Mouse (Mus musculus): ENCODE data around the gene Stat5b. TPM values are rescaled to one million over a fixed set of nuclear protein-coding genes. Genes with fewer than 3 reads are reported as not detected.

The Stat5b gene
- polyA plus RNA-seq, 1 experiment from 2014 or later: 14.9 TPM

DNA sequence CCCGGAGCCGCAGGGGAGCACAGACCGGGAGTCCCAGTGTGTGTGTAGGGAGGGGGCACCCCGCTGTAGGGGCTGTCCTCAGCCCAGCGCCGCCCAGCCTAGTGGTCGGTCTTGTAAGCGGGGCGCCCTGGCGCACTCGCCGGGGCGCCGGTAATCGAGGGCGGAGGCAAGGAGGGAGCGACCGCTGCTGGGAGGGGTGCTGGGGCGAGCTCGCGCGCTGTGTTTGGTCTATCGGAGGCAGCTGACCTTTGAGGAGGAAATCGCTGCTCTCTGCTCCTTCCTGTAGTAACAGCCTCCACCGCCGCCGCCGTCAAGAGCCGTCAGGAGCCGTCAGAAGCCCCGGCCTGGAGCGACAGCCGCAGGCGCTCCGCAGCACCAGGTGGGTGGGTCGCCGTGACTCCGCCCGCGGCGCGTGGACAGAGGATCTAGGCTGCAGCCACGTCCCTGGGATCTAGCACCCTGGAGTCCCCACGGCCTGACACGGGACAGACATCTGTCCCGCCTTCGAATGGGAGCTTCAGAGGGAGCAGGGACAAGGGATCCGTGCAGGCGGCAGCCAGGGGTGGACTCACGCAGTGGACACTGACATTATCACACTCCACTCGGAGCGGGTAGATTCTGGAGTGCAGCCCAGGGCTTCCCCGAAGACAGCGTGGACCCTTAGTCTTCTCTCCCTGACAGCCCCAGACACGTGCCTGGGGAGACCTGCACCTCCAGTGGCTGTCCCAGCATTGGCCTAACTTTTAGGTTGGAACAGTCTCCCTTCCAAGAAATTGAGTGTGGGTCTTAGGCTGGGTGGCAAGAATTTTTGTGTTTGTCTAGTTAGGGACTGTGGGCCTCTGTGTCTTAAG is 9.9 kb upstream of the Stat5b start:
- H3K27ac ChIP-seq (replicated peaks): peak overlapping the region; percentile 62

DNA sequence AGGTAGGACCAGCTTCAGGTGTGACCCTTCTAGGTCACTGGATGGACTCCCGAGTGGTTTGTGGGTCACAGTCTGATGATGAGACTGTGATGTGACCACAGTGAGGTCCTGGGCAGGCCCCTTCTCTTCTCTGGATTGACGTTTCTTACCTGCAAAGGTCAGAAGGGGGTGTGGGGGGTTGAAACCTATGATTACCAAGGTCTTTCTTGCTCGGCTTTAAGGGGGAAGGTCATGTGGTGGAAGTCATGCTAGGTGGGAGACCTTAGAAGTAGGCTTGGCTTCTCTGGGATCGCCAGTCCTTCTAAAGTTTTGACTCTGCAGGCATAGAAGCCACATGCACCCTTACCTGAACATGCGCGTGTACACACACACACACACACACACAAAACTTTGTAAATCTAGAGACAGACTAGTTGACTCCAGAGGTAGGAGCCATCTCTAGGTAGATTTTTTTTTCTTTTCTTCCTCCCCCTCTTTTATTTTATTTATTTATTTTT is 9.1 kb upstream of the Stat5b start:
- peak overlapping the region; percentile 59 for H3K4me3 ChIP-seq
- no peak for DNase-seq (ENCODE audit: low spot score)
- H3K36me3 ChIP-seq (replicated peaks): no peaks in the 10 kb centered on the region
- no peaks in the 10 kb centered on the region for H3K9me3 ChIP-seq
- H3K4me1 ChIP-seq: peaks cover 30% of the 10 kb centered on the region
- WGBS: 45% methylated on average over 6 of the region's 6 CpGs
- peak overlapping the region; percentile 62; the same call in 1 of the 2 replicates for H3K27ac ChIP-seq (replicated peaks)
- H3K27me3 ChIP-seq (replicated peaks; ENCODE audit: low read depth, poor library complexity, severe bottlenecking): peaks cover 93% of the 10 kb centered on the region

More for the DNA sequence above, 9.9 kb upstream of the Stat5b start:
- H3K27me3 ChIP-seq (replicated peaks; ENCODE audit: low read depth, poor library complexity, severe bottlenecking): peaks cover 85% of the 10 kb centered on the region
- H3K36me3 ChIP-seq (replicated peaks): no peaks in the 10 kb centered on the region
- WGBS: 3% methylated on average over 55 of the region's 55 CpGs
- peak overlapping the region; percentile 59 for H3K4me3 ChIP-seq
- peaks cover 29% of the 10 kb centered on the region for H3K4me1 ChIP-seq
- H3K9me3 ChIP-seq: no peaks in the 10 kb centered on the region
- DNase-seq (ENCODE audit: low spot score): peak; percentile 84

DNA sequence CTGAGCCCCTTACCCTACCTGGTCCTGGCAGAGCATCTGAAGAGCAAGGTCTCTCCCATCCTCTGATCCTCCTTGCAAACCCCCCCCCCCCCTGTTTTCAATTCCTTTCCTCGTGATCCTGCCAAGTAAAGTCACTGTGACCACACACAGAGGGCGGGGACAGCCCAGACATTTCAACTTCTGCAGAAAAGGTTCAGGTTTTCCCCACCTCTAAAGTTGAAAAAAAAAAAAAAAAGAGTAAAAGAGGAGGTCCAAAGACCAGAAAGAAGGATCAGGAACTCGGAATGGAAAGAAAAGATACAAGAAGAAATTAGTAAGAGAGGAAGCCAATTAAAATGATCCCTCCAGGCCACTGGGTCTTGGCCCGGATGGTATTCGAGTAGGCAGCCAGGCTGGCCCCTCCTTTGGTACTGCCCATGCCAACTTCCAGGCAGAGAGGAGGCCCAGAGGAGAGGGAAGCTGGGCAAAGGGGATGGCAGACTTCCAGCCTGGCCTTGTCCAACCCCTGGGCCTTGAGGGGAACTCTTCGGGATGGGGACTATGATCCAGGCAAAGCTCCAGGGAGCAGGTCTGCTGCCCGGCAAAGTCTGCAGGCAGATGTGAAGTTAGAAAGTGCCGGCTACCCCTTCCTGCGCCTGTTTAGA is 8.5 kb upstream of the Stat5b start, which contains the start of gene Stat5a:
Gene Stat5a (plus strand): TSS at position 417 of the 644 bp plus-strand sequence.
- Histone ChIP-seq H3K36me3 (replicated peaks) (no peaks in the 10 kb centered on the region), H3K9me3 (no peaks in the 10 kb centered on the region), H3K4me3 (peak within 1 kb of the TSS; percentile 59), H3K27me3 (replicated peaks; ENCODE audit: low read depth, poor library complexity, severe bottlenecking) (peaks cover 97% of the 10 kb centered on the region), H3K4me1 (peaks cover 30% of the 10 kb centered on the region), H3K27ac (replicated peaks) (peak within 1 kb of the TSS; percentile 62)
- WGBS: 59% methylated on average over 9 of the region's 9 CpGs
- no peak for DNase-seq (ENCODE audit: low spot score)

DNA sequence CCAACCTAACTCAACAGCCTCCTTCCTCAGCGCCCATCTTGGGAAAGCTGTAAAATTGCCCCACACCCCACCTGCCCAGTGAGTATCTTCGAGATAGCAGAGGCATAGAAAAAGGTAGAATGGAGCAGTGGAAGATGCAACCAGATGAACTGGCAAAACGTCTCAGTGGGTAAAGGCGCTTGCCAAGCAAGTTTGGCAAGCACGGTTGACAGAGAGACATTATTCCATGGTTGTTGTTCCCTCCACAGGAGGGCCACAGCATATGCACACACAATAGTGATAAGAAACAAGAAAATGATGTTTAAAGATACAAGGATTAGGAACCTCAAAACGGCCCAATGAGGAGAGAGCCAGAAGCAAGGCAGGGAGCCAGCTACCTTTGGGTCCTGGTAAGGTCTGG is 7.4 kb upstream of the Stat5b start:
- no peak overlapping the region for H3K27ac ChIP-seq (replicated peaks)
- WGBS: 71% methylated on average over 6 of the region's 6 CpGs
- peaks cover 98% of the 10 kb centered on the region for H3K27me3 ChIP-seq (replicated peaks; ENCODE audit: low read depth, poor library complexity, severe bottlenecking)
- H3K4me1 ChIP-seq: peaks cover 30% of the 10 kb centered on the region
- H3K9me3 ChIP-seq: no peaks in the 10 kb centered on the region
- no peaks in the 10 kb centered on the region for H3K36me3 ChIP-seq (replicated peaks)
- no peak for DNase-seq (ENCODE audit: low spot score)
- no peak overlapping the region for H3K4me3 ChIP-seq

DNA sequence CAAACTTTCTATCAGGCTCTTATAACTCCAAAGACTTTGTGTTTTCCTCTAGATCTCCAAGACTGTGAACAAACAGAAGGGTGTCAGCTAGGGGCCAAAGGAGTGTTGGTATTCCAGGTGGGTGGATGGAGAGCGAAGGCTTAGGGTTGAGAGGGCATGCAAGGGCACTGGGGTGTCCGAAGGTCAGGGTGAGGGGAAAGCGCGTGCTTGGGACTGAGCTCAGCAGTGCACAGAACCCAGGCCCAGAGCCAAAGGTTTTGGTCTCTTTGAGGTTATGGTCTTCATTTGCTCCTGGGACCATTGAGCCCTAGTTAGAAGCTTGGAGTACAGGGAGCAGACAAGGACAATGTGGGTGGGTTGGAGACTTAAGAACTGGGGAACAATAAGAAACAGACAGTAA is 4.7 kb upstream of the Stat5b start:
- Histone ChIP-seq H3K27me3 (replicated peaks; ENCODE audit: low read depth, poor library complexity, severe bottlenecking) (peaks cover 90% of the 10 kb centered on the region), H3K4me3 (no peak overlapping the region), H3K36me3 (replicated peaks) (no peaks in the 10 kb centered on the region), H3K9me3 (no peaks in the 10 kb centered on the region), H3K4me1 (peaks cover 25% of the 10 kb centered on the region), H3K27ac (replicated peaks) (no peak overlapping the region; the same call in 1 of the 2 replicates)
- DNase-seq (ENCODE audit: low spot score): no peak
- WGBS: 78% methylated on average over 4 of the region's 4 CpGs

DNA sequence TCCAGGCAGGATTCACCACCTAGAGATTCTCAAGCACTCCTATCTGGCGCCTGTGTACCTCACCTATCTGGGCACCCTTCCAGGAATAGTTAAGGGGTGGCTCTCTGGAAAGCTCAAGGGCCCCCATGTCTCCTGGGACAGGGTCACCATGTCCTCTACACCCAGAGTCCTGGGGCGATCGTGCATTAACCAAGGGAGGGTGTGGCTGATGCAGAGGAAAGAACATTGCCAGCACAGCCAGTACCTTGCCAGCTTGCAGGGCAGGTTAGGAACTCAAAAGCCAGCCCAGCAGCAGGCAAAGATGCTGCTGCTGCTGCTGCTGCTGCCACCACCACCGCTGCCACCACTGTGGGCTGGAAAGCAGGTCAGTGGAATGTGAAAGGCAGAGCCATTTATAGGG is 3.7 kb upstream of the Stat5b start:
- Histone ChIP-seq H3K9me3 (no peaks in the 10 kb centered on the region), H3K27ac (replicated peaks) (no peak overlapping the region), H3K27me3 (replicated peaks; ENCODE audit: low read depth, poor library complexity, severe bottlenecking) (peaks cover 82% of the 10 kb centered on the region), H3K4me3 (no peak overlapping the region), H3K4me1 (peaks cover 22% of the 10 kb centered on the region), H3K36me3 (replicated peaks) (no peaks in the 10 kb centered on the region)
- DNase-seq (ENCODE audit: low spot score): no peak
- 59% methylated on average over 4 of the region's 4 CpGs for WGBS

DNA sequence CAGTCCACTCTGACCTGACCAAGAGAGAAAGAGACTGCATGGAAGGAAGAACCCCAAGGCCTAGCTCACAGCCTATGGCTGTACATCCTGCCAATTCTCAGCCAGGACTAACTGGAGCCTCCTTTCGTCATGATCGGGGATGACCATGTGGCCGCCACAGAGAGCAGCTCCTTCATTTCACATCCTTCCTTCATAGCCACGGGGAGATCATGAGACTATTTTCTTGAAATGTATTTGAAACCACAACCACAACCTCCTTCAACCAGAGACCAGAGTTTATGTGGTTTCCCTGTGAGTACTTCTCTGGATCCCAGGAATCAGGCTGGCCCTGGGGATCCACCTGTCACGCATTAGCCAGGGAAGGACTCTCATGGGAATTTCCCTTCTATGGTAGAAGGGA is 2.5 kb upstream of the Stat5b start:
- Histone ChIP-seq H3K27me3 (replicated peaks; ENCODE audit: low read depth, poor library complexity, severe bottlenecking) (peaks cover 82% of the 10 kb centered on the region), H3K9me3 (no peaks in the 10 kb centered on the region), H3K4me3 (no peak overlapping the region), H3K36me3 (replicated peaks) (no peaks in the 10 kb centered on the region), H3K27ac (replicated peaks) (no peak overlapping the region), H3K4me1 (peaks cover 28% of the 10 kb centered on the region)
- DNase-seq (ENCODE audit: low spot score): no peak
- 82% methylated on average over 5 of the region's 5 CpGs for WGBS

DNA sequence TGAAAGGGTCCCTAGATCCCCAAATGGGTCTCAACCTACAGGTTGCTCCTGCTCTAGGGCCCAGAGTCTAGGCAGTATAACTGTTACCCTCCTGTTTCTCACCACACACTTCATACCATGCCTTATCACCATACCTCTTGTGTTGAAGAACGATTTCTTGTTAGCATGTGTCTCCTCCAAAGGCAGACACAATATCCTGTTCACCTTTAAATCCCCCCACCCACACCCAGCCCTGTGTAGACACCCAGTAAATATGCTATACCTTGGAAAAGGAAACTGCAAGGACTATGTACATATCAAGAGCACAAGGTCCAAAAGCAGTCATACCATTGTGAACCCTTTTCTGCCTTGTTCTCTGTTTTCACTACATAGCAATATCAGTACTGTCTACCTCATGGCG is 1.6 kb upstream of the Stat5b start:
- DNase-seq (ENCODE audit: low spot score): no peak
- H3K4me3 ChIP-seq: no peak overlapping the region
- peaks cover 76% of the 10 kb centered on the region for H3K27me3 ChIP-seq (replicated peaks; ENCODE audit: low read depth, poor library complexity, severe bottlenecking)
- H3K27ac ChIP-seq (replicated peaks): no peak overlapping the region
- WGBS: 92% methylated on average over 2 of the region's 2 CpGs
- H3K4me1 ChIP-seq: peaks cover 28% of the 10 kb centered on the region
- H3K9me3 ChIP-seq: no peaks in the 10 kb centered on the region
- H3K36me3 ChIP-seq (replicated peaks): no peaks in the 10 kb centered on the region

DNA sequence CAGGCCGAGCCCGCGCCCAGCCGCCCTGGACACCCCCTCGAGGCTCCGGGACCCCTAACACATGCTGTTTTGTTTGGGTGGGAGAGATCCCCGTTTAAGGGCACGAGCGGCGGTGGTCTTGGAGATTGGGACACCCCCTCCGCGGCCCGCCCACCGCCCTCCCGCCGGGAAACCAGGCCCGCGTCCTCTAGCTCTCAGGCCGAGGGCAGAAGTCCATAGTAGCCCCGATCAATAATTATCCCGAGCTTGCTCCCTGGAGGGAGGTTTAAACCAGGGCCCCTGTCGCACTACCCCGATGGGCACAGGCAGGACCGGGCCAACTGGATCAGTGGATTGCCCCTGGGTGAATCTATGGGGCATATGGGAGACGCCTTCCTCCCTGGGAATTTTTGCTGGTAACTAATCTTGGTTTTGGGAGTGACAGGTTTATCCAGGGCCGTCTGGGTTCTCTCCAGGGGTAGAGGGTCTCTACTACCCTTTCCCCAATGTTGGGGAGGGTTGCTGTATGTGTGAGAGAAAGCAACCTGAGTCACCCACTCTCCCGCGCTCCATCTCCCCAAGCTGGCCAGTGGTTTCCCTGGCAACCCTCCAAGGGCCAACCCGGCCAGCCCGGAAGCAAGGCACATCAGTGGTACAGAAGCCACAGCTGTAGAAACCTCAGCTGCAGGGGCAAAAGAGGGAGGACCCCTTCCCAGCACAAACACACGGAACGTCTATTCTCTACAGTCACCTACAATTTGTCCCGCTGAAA is 429 bp upstream of the Stat5b start:
- Histone ChIP-seq H3K27me3 (replicated peaks; ENCODE audit: low read depth, poor library complexity, severe bottlenecking) (peaks cover 65% of the 10 kb centered on the region), H3K36me3 (replicated peaks) (no peaks in the 10 kb centered on the region), H3K4me3 (peak overlapping the region; percentile 97), H3K4me1 (peaks cover 28% of the 10 kb centered on the region), H3K27ac (replicated peaks) (peak overlapping the region; percentile 93), H3K9me3 (no peaks in the 10 kb centered on the region)
- WGBS: under 1% methylated on average over 33 of the region's 33 CpGs
- DNase-seq (ENCODE audit: low spot score): peak; percentile 71

DNA sequence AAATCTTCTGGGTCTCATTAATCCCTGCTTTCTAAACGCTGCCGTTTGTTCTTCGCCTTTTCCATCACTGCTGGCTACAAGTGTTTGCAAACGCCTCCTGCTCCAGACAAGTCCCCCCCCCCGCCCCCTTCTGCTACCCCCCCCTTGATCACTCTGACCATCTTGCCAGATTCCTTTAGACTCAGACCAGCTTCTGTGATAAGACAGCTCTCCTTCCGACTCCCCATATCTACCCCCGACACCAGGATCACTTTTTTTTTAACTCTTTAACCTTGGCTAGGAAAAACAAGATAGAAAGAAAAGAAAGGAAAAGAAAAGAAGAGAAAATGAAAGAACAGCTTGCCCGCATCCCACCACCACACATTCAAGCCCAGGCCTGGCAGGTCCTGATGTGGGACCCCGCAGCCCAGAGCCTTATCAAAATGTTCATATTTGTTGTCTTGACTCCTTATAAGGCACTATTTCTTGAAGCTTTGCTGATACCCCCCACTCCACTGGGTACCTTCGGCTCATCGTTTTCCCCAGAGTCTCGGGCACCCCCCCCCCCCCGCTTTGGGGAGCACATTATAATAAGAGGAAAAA is 977 bp downstream of the Stat5b start:
- WGBS: 4% methylated on average over 13 of the region's 13 CpGs
- peaks cover 51% of the 10 kb centered on the region for H3K27me3 ChIP-seq (replicated peaks; ENCODE audit: low read depth, poor library complexity, severe bottlenecking)
- peaks cover 22% of the 10 kb centered on the region for H3K4me1 ChIP-seq
- peak overlapping the region; percentile 97 for H3K4me3 ChIP-seq
- no peaks in the 10 kb centered on the region for H3K9me3 ChIP-seq
- no peaks in the 10 kb centered on the region for H3K36me3 ChIP-seq (replicated peaks)
- no peak for DNase-seq (ENCODE audit: low spot score)
- H3K27ac ChIP-seq (replicated peaks): peak overlapping the region; percentile 93

DNA sequence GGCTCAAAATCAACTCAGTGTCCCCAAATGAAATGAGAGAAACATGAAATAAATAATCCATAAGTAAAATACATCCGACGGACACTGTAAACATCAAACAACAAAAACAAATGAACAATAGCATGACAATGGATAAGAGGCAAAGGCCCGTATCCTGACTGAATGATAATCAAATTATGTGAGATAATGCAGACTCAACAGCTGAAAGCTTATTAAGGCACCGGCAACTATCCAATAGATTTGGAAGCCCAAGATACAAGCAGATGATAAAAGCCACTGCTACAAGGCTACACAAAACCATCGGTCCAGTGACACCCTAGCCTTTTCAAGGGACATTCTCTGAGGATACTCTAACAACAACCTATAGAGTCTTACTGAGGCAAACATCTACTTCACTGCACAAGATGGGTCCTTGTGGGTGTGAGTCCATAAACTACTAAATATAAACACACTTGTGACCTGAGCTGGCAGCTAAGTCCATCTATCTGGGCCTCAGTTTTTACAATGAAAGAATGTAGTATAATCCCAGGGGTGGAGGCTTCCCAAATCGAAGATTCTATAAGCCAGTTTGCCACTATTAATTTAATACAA is 1.6 kb downstream of the Stat5b start:
- Histone ChIP-seq H3K4me1 (peaks cover 22% of the 10 kb centered on the region), H3K9me3 (no peaks in the 10 kb centered on the region), H3K27me3 (replicated peaks; ENCODE audit: low read depth, poor library complexity, severe bottlenecking) (peaks cover 44% of the 10 kb centered on the region), H3K4me3 (peak overlapping the region; percentile 97), H3K27ac (replicated peaks) (no peak overlapping the region), H3K36me3 (replicated peaks) (no peaks in the 10 kb centered on the region)
- 82% methylated on average over 6 of the region's 6 CpGs for WGBS
- DNase-seq (ENCODE audit: low spot score): no peak

DNA sequence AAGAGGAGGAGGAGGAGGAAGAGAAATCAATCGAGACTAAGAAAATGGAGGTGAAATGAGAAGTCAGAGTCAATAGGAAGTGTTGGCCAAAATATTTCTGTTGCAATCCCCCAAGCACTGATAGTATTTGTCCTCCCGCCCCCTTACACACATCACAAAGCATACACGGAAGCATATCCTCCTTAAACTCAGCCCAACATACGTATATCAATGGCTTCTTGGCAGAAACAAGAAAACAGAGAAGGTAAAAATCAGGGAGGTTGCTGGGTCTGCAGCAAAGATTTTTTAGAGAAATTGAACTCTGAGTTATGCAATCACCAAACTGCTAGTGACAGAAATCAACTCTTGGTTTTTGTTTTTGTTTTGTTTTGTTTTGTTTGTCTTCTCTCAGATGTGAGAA is 2.4 kb downstream of the Stat5b start:
- no peaks in the 10 kb centered on the region for H3K9me3 ChIP-seq
- peaks cover 24% of the 10 kb centered on the region for H3K4me1 ChIP-seq
- DNase-seq (ENCODE audit: low spot score): no peak
- H3K4me3 ChIP-seq: no peak overlapping the region
- no peak overlapping the region for H3K27ac ChIP-seq (replicated peaks)
- 74% methylated on average over 4 of the region's 4 CpGs for WGBS
- H3K27me3 ChIP-seq (replicated peaks; ENCODE audit: low read depth, poor library complexity, severe bottlenecking): peaks cover 36% of the 10 kb centered on the region
- no peaks in the 10 kb centered on the region for H3K36me3 ChIP-seq (replicated peaks)

Measured in embryonic facial prominence, embryonic 10.5 days (tissue).